Mouse (Mus musculus) telencephalon, adult 2 months (tissue): ENCODE results near the gene Fam133b.
"Not testable (repeated sequence)": the region's sequence is repeated elsewhere in the genome, so short reads cannot be mapped to it uniquely, and the experiment has no call there.

Source experiments
- DNase-seq: peaks from one replicate; pipeline ENCODE4 v3.0.0-alpha.2; 2011; ENCODE audit warnings: low read depth, low spot score

The Fam133b gene

GRCm38 (mm10) chr5:3520493-3521359, 22.9 kb upstream of the Fam133b start:
- no peak for DNase-seq

GRCm38 (mm10) chr5:3521741-3522140, 21.9 kb upstream of the Fam133b start:
- no peak for DNase-seq

- DNase-seq = no peak
These were observed 20.8 kb upstream of the Fam133b start for GRCm38 (mm10) chr5:3522826-3523225.

GRCm38 (mm10) chr5:3527041-3527691, 16.5 kb upstream of the Fam133b start:
- DNase-seq = no peak

GRCm38 (mm10) chr5:3529585-3530189, 13.9 kb upstream of the Fam133b start:
- DNase-seq = no peak

- DNase-seq = not testable (repeated sequence)
These were observed 11.6 kb upstream of the Fam133b start for GRCm38 (mm10) chr5:3532048-3532447.

GRCm38 (mm10) chr5:3536592-3537212, 6.9 kb upstream of the Fam133b start:
- DNase-seq = no peak

GRCm38 (mm10) chr5:3538505-3539472, 4.8 kb upstream of the Fam133b start:
- no peak for DNase-seq

- no peak for DNase-seq
These were observed 1.8 kb upstream of the Fam133b start for GRCm38 (mm10) chr5:3541871-3542270.

GRCm38 (mm10) chr5:3544480-3544769, 792 bp downstream of the Fam133b start:
- DNase-seq = no peak

- DNase-seq = no peak
These were observed 2.6 kb downstream of the Fam133b start for GRCm38 (mm10) chr5:3546226-3546625.

- DNase-seq = no peak
These were observed 7.8 kb downstream of the Fam133b start for GRCm38 (mm10) chr5:3551481-3551880.

- no peak for DNase-seq
These were observed 10.6 kb downstream of the Fam133b start for GRCm38 (mm10) chr5:3554198-3554597.

GRCm38 (mm10) chr5:3571266-3571665, 27.6 kb downstream of the Fam133b start, which contains the start of gene 1700109H08Rik:
Gene 1700109H08Rik, plus strand, starts transcription at chr5:3571566.
- no peak for DNase-seq

GRCm38 (mm10) chr5:3574825-3575224, 31.2 kb downstream of the Fam133b start:
- DNase-seq = no peak

GRCm38 (mm10) chr5:3577939-3578338, 34.3 kb downstream of the Fam133b start:
- no peak for DNase-seq

GRCm38 (mm10) chr5:3579066-3579465, 35.4 kb downstream of the Fam133b start:
- DNase-seq = no peak

- peak; percentile 96 for DNase-seq
These were observed 52.2 kb downstream of the Fam133b start, which contains the start of gene Pex1 for GRCm38 (mm10) chr5:3595693-3596398. Gene Pex1, plus strand, starts transcription at chr5:3596066.

- peak; percentile 71 for DNase-seq
These were observed 52.8 kb downstream of the Fam133b start, which contains the start of gene Rbm48 for GRCm38 (mm10) chr5:3596399-3596766. Gene Rbm48, minus strand, starts transcription at chr5:3596585.

GRCm38 (mm10) chr5:3597171-3597570, 53.5 kb downstream of the Fam133b start:
- no peak for DNase-seq
